Mouse (Mus musculus) liver, adult 2 months (tissue): ENCODE data around the gene Gm44. TPM values are rescaled to one million over a fixed set of nuclear protein-coding genes. Genes with fewer than 3 reads are reported as not detected.
"Not testable (repeated sequence)": the region's sequence is repeated elsewhere in the genome, so short reads cannot be mapped to it uniquely, and the experiment has no call there.

ENCODE experiments used
- DNase-seq: peaks from one replicate; pipeline ENCODE4 v3.0.0-alpha.2; 2011; ENCODE audit warnings: low read depth, low spot score; ENCODE audit errors: extremely low read depth
- H3K27ac ChIP-seq: fragments of 200-500 bp; replicated peaks from 2 replicates; pipeline ENCODE4 v1.5.1; 2012; ENCODE audit warnings: low read depth, mild to moderate bottlenecking, control low read depth, inconsistent platforms, low read length; ENCODE audit not compliant: insufficient read depth
- H3K27me3 ChIP-seq: fragments of 200-500 bp; 2 replicates; pipeline ENCODE4 v1.6.1; 2012; ENCODE audit warnings: mild to moderate bottlenecking, moderate library complexity, low read length, inconsistent platforms; ENCODE audit not compliant: control insufficient read depth, insufficient read depth
- H3K36me3 ChIP-seq: fragments of 200-500 bp; 2 replicates; pipeline ENCODE4 v1.6.1; 2012; ENCODE audit warnings: low read length, inconsistent platforms; ENCODE audit not compliant: control insufficient read depth, insufficient read depth
- H3K4me1 ChIP-seq: fragments of 200-500 bp; 2 replicates; pipeline ENCODE4 v1.6.1; 2011; ENCODE audit warnings: low read length; ENCODE audit not compliant: control insufficient read depth, insufficient read depth
- H3K4me3 ChIP-seq: fragments of 200-500 bp; 2 replicates; pipeline ENCODE4 v1.5.1; 2011; ENCODE audit warnings: low read depth, mild to moderate bottlenecking, control low read depth, low read length, moderate library complexity; ENCODE audit not compliant: insufficient read depth
- H3K79me2 ChIP-seq: fragments of 200-500 bp; 2 replicates; pipeline ENCODE4 v1.6.1; 2012; ENCODE audit warnings: inconsistent platforms, mild to moderate bottlenecking, low read length, moderate library complexity; ENCODE audit not compliant: control insufficient read depth, insufficient read depth
- H3K9ac ChIP-seq: fragments of 200-500 bp; 2 replicates; pipeline ENCODE4 v1.6.1; 2012; ENCODE audit warnings: low read depth, mild to moderate bottlenecking, control low read depth, inconsistent platforms, low read length
- CTCF ChIP-seq: fragments of 200-500 bp; IDR thresholded peaks from 2 replicates; pipeline ENCODE4 v1.5.1; 2011; ENCODE audit warnings: low read depth, low read length, control low read depth
- POLR2A ChIP-seq: fragments of 200-500 bp; IDR thresholded peaks from 2 replicates; pipeline ENCODE4 v1.6.1; 2011; ENCODE audit warnings: low read length, control low read depth; ENCODE audit not compliant: insufficient read depth; ENCODE audit errors: extremely low read depth
- WGBS: fragments of 180-500 bp; shearing (Covaris S2); methylation state at CpG from one replicate; pipeline ENCODE4 v1.1.7; 2018; 5-methylcytosine and 5-hydroxymethylcytosine counted together
- polyA plus RNA-seq: library from polyadenylated mRNA; depleted of rRNA; stranded (reverse); fragments of >200 nt; gene quantifications from 2 replicates; pipeline ENCODE4 v1.2.3, GENCODE M21; 2012; rRNA removed
- total RNA-seq: library from RNA; depleted of rRNA; stranded (reverse); fragments of >200 nt; gene quantifications from 2 replicates; pipeline ENCODE4 v1.2.3, GENCODE M21; 2014; rRNA removed

The Gm44 gene
- not detected in 2 replicates for total RNA-seq
- not detected in 2 replicates for polyA plus RNA-seq

- DNase-seq, result no peak
- TF ChIP-seq CTCF, result no peak
- no peak for TF ChIP-seq POLR2A
- Histone ChIP-seq H3K9ac (no peak within 1 kb of the TSS), H3K27ac (no peak within 1 kb of the TSS), H3K4me1 (no peaks in the 10 kb centered on the region), H3K36me3 (no peaks in the 10 kb centered on the region), H3K79me2 (no peaks in the 10 kb centered on the region), H3K4me3 (no peak within 1 kb of the TSS), H3K27me3 (no peaks in the 10 kb centered on the region)
- WGBS, result 68% methylated on average over 4 of the region's 4 CpGs
These were observed at the start of gene Gm44 for GRCm38 (mm10) chrX:90891842-90892241. Gm44 (plus strand) TSS chrX:90892142.

- Histone ChIP-seq H3K27ac (no peak overlapping the region), H3K4me3 (no peak overlapping the region), H3K27me3 (no peaks in the 10 kb centered on the region), H3K4me1 (no peaks in the 10 kb centered on the region), H3K79me2 (no peaks in the 10 kb centered on the region), H3K36me3 (no peaks in the 10 kb centered on the region), H3K9ac (no peak overlapping the region)
- WGBS, result 26% methylated on average over 1 of the region's 1 CpGs
- no peak for DNase-seq
- no peak for TF ChIP-seq POLR2A
- no peak for TF ChIP-seq CTCF
These were observed 36.0 kb downstream of the Gm44 start for GRCm38 (mm10) chrX:90927989-90928388.

GRCm38 (mm10) chrX:90938211-90938610, 46.3 kb downstream of the Gm44 start:
- not testable (repeated sequence) for H3K79me2 ChIP-seq, H3K9ac ChIP-seq, H3K27me3 ChIP-seq, H3K27ac ChIP-seq, DNase-seq, H3K36me3 ChIP-seq, H3K4me1 ChIP-seq, H3K4me3 ChIP-seq
- WGBS, result 52% methylated on average over 2 of the region's 2 CpGs
